Mouse (Mus musculus): Measurements from ENCODE around the gene Rbm5. TPM values are rescaled to one million over a fixed set of nuclear protein-coding genes. Genes with fewer than 3 reads are reported as not detected.

Rbm5 gene
- 185 and 192 TPM in 2 replicates for polyA plus RNA-seq (2016; fragmentation: Nextera tagmentation; extraction: Ambion mirVana)

- Histone ChIP-seq H3K4me3 (peak within 1 kb of the TSS; percentile 99), H3K36me3 (replicated peaks) (peaks cover 73% of the 10 kb centered on the region), H3K4me1 (peaks cover 18% of the 10 kb centered on the region), H3K27ac (peak within 1 kb of the TSS; percentile 99), H3K9me3 (no peaks in the 10 kb centered on the region), H3K27me3 (ENCODE audit: poor library complexity, severe bottlenecking) (no peaks in the 10 kb centered on the region)
- DNase-seq (ENCODE audit: extremely low spot score, low spot score), result peak; percentile 94
- under 1% methylated on average over 60 of the region's 60 CpGs for WGBS
Observed at GRCm38 (mm10) chr9:107770374-107771290, at the start of gene Rbm5. Rbm5 (minus strand) TSS chr9:107770996.

- no peak for DNase-seq (ENCODE audit: extremely low spot score, low spot score)
- Histone ChIP-seq H3K27ac (no peak overlapping the region), H3K4me1 (no peaks in the 10 kb centered on the region), H3K9me3 (no peaks in the 10 kb centered on the region), H3K4me3 (no peak overlapping the region), H3K36me3 (replicated peaks) (peaks cover 87% of the 10 kb centered on the region), H3K27me3 (ENCODE audit: poor library complexity, severe bottlenecking) (no peaks in the 10 kb centered on the region)
- 88% methylated on average over 1 of the region's 1 CpGs for WGBS
Observed at GRCm38 (mm10) chr9:107812132-107812531, 41.3 kb upstream of the Rbm5 start.

GRCm38 (mm10) chr9:107810985-107811384, 40.2 kb upstream of the Rbm5 start:
- H3K27ac ChIP-seq, result no peak overlapping the region
- H3K27me3 ChIP-seq (ENCODE audit: poor library complexity, severe bottlenecking), result no peaks in the 10 kb centered on the region
- no peak for DNase-seq (ENCODE audit: extremely low spot score, low spot score)
- 96% methylated on average over 2 of the region's 2 CpGs for WGBS
- no peak overlapping the region for H3K4me3 ChIP-seq
- H3K4me1 ChIP-seq, result no peaks in the 10 kb centered on the region
- no peaks in the 10 kb centered on the region for H3K9me3 ChIP-seq
- H3K36me3 ChIP-seq (replicated peaks), result peaks cover 77% of the 10 kb centered on the region

- no peak for DNase-seq (ENCODE audit: extremely low spot score, low spot score)
- WGBS, result 87% methylated on average over 6 of the region's 6 CpGs
- no peak overlapping the region for H3K27ac ChIP-seq
- H3K27me3 ChIP-seq (ENCODE audit: poor library complexity, severe bottlenecking), result no peaks in the 10 kb centered on the region
- no peaks in the 10 kb centered on the region for H3K9me3 ChIP-seq
- H3K36me3 ChIP-seq (replicated peaks), result peaks cover 85% of the 10 kb centered on the region
- no peak overlapping the region for H3K4me3 ChIP-seq
- H3K4me1 ChIP-seq, result no peaks in the 10 kb centered on the region
Observed at GRCm38 (mm10) chr9:107791714-107792113, 20.9 kb upstream of the Rbm5 start.

DNA sequence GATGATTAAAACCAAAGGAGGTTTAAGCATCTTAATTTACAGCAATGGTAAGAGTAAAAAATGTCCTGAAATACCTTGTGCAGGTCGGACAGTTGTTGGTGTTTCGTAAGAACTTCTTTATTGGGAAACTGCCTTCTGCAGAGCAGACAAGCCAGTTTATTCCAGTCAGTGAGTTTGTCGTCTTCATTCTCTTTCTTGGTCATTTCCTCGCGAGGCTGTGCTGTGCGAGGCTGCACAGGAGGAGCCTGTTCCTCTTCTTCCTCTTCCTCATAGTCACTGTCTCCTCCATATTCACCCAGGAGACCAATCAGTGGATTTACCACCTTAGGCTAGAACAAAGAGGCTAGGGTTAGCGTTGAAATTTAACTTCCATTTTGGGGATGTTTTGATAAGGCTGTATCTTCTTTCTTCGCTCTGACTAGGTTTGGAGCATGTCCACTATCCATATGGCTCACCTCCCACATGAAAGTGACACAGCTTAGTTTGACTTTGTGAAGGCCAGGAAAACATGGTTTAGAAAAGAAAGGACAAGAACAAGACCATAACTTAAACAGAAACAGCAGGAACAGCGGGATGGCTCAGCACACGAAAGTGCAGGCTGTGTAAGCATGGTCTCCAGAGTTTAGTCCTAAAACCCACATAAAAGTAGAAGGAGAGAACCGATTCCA, 11.9 kb upstream of the Rbm5 start:
- no peak overlapping the region for H3K4me3 ChIP-seq
- H3K4me1 ChIP-seq, result no peaks in the 10 kb centered on the region
- peaks cover 97% of the 10 kb centered on the region for H3K36me3 ChIP-seq (replicated peaks)
- no peak for DNase-seq (ENCODE audit: extremely low spot score, low spot score)
- H3K27me3 ChIP-seq (ENCODE audit: poor library complexity, severe bottlenecking), result no peaks in the 10 kb centered on the region
- H3K27ac ChIP-seq, result no peak overlapping the region
- no peaks in the 10 kb centered on the region for H3K9me3 ChIP-seq
- WGBS, result 95% methylated on average over 11 of the region's 11 CpGs

- Histone ChIP-seq H3K4me1 (no peaks in the 10 kb centered on the region), H3K4me3 (no peak overlapping the region), H3K36me3 (replicated peaks) (peaks cover 95% of the 10 kb centered on the region), H3K9me3 (no peaks in the 10 kb centered on the region), H3K27ac (no peak overlapping the region), H3K27me3 (ENCODE audit: poor library complexity, severe bottlenecking) (no peaks in the 10 kb centered on the region)
- DNase-seq (ENCODE audit: extremely low spot score, low spot score), result no peak
Observed at GRCm38 (mm10) chr9:107776809-107777208, 6.0 kb upstream of the Rbm5 start.

GRCm38 (mm10) chr9:107774411-107774810, 3.6 kb upstream of the Rbm5 start:
- Histone ChIP-seq H3K9me3 (no peaks in the 10 kb centered on the region), H3K27ac (no peak overlapping the region), H3K4me1 (peaks cover 10% of the 10 kb centered on the region), H3K4me3 (no peak overlapping the region), H3K27me3 (ENCODE audit: poor library complexity, severe bottlenecking) (no peaks in the 10 kb centered on the region), H3K36me3 (replicated peaks) (peaks cover 71% of the 10 kb centered on the region)
- no peak for DNase-seq (ENCODE audit: extremely low spot score, low spot score)
- WGBS, result 92% methylated on average over 3 of the region's 3 CpGs

DNA sequence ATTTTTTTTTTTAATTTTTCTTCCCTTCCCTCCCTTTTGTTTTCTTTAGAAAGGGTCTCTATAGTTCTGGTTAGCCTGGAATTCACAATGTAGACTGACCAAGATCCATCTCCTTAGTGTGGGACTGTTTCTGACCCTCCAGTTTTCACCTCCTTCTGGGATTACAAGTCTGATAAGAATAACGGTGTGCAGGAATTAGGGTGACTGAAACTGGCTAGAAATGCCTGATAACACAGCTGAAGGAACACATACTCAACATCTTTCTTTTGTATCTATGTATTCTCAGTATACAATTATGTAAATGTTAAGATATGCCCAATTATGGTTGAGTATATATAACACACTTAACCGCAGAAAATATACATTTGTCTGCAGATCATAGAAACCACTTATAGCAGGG, 986 bp upstream of the Rbm5 start:
- H3K4me1 ChIP-seq, result peaks cover 18% of the 10 kb centered on the region
- no peak for DNase-seq (ENCODE audit: extremely low spot score, low spot score)
- H3K4me3 ChIP-seq, result no peak overlapping the region
- WGBS, result 76% methylated on average over 2 of the region's 2 CpGs
- no peaks in the 10 kb centered on the region for H3K27me3 ChIP-seq (ENCODE audit: poor library complexity, severe bottlenecking)
- no peak overlapping the region for H3K27ac ChIP-seq
- H3K9me3 ChIP-seq, result no peaks in the 10 kb centered on the region
- H3K36me3 ChIP-seq (replicated peaks), result peaks cover 73% of the 10 kb centered on the region

DNA sequence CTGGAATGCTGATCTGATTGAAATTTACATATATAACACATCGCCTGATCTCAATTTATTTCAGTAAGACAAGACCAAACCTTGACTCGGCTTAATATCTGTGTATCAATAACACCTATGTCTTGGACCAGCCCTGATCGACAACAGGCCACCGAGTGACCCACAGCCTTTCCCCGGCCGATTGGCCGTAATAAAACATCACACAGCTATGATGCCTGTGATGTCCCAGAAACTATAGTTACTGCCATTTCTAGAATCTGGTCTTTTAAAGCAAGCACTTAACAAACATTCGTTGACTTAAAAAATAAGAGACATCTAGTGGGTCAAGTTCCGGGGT, 791 bp downstream of the Rbm5 start:
- no peaks in the 10 kb centered on the region for H3K27me3 ChIP-seq (ENCODE audit: poor library complexity, severe bottlenecking)
- DNase-seq (ENCODE audit: extremely low spot score, low spot score), result no peak
- H3K27ac ChIP-seq, result peak overlapping the region; percentile 99
- peaks cover 73% of the 10 kb centered on the region for H3K36me3 ChIP-seq (replicated peaks)
- peaks cover 18% of the 10 kb centered on the region for H3K4me1 ChIP-seq
- H3K4me3 ChIP-seq, result peak overlapping the region; percentile 99
- H3K9me3 ChIP-seq, result no peaks in the 10 kb centered on the region
- WGBS, result 5% methylated on average over 9 of the region's 9 CpGs

- peak overlapping the region; percentile 99; the same call in 1 of the 2 replicates for H3K27ac ChIP-seq
Observed at GRCm38 (mm10) chr9:107769445-107770000, 1.3 kb downstream of the Rbm5 start.

GRCm38 (mm10) chr9:107768851-107769250, 1.9 kb downstream of the Rbm5 start:
- no peak for DNase-seq (ENCODE audit: extremely low spot score, low spot score)
- Histone ChIP-seq H3K9me3 (no peaks in the 10 kb centered on the region), H3K4me1 (peaks cover 18% of the 10 kb centered on the region), H3K27me3 (ENCODE audit: poor library complexity, severe bottlenecking) (no peaks in the 10 kb centered on the region), H3K4me3 (peak overlapping the region; percentile 99), H3K27ac (no peak overlapping the region), H3K36me3 (replicated peaks) (peaks cover 73% of the 10 kb centered on the region)
- WGBS, result 96% methylated on average over 5 of the region's 5 CpGs

More at GRCm38 (mm10) chr9:107769445-107770000, 1.3 kb downstream of the Rbm5 start:
- Histone ChIP-seq H3K4me1 (peaks cover 18% of the 10 kb centered on the region), H3K9me3 (no peaks in the 10 kb centered on the region), H3K36me3 (replicated peaks) (peaks cover 73% of the 10 kb centered on the region), H3K27me3 (ENCODE audit: poor library complexity, severe bottlenecking) (no peaks in the 10 kb centered on the region), H3K4me3 (peak overlapping the region; percentile 99)
- no peak for DNase-seq (ENCODE audit: extremely low spot score, low spot score)
- WGBS, result 31% methylated on average over 4 of the region's 4 CpGs

DNA sequence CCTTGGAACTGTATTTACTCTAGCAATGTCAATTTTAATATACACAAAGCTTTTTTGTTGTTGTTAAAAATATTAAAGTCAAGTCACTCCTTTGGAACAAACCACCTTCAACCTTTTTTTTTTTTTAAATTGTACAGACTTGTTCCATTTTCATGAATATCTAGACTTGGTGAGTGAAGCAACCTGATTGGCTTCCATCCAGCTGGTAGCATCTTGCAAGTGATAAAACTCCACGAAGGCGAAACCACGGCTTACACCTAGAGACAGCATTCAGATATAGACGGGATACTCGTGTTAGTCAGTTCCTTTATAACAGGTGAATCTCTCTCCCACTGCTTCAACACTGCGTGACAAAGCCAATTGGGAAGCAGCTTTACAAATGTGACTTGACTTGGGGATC, 11.2 kb downstream of the Rbm5 start:
- no peak for DNase-seq (ENCODE audit: extremely low spot score, low spot score)
- Histone ChIP-seq H3K27ac (no peak overlapping the region), H3K9me3 (no peaks in the 10 kb centered on the region), H3K27me3 (ENCODE audit: poor library complexity, severe bottlenecking) (no peaks in the 10 kb centered on the region), H3K4me1 (no peaks in the 10 kb centered on the region), H3K36me3 (replicated peaks) (peaks cover 99% of the 10 kb centered on the region), H3K4me3 (no peak overlapping the region)
- WGBS, result 96% methylated on average over 6 of the region's 6 CpGs

DNA sequence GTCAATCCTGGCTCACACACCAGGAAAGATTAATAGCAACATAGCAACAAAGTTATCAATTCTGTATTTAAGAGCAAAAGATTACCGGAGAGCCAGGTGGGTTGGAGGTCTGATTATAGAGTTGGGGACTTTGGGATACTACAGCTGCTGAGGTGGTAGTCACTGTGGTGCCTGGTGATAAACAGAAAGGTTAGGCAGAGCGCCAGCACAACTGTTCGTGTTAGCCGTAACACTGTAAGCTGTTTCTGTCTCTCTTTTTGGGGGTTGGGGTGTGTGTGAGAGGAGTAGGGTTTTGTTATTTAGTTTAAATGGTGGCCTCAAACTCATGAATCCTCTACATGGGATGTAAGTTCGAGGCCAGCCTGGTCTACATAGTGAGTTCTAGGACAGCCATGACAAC, 20.4 kb downstream of the Rbm5 start:
- H3K36me3 ChIP-seq (replicated peaks), result peaks cover 99% of the 10 kb centered on the region
- no peaks in the 10 kb centered on the region for H3K9me3 ChIP-seq
- H3K27me3 ChIP-seq (ENCODE audit: poor library complexity, severe bottlenecking), result no peaks in the 10 kb centered on the region
- 96% methylated on average over 5 of the region's 5 CpGs for WGBS
- no peak overlapping the region for H3K4me3 ChIP-seq
- no peak overlapping the region for H3K27ac ChIP-seq
- H3K4me1 ChIP-seq, result no peaks in the 10 kb centered on the region
- no peak for DNase-seq (ENCODE audit: extremely low spot score, low spot score)
